Mouse (Mus musculus): ENCODE results near the gene Aif1. TPM values are rescaled to one million over a fixed set of nuclear protein-coding genes. Genes with fewer than 3 reads are reported as not detected.
A peak's percentile ranks its signal among the peaks of the same experiment; 100 is the strongest.

The Aif1 gene
- polyA plus RNA-seq, 1 experiment from 2014 or later = 45.2 TPM

GRCm38 (mm10) chr17:35167794-35168193, 8.1 kb downstream of the Aif1 start:
- no peak for DNase-seq (ENCODE audit: low spot score)

DNA sequence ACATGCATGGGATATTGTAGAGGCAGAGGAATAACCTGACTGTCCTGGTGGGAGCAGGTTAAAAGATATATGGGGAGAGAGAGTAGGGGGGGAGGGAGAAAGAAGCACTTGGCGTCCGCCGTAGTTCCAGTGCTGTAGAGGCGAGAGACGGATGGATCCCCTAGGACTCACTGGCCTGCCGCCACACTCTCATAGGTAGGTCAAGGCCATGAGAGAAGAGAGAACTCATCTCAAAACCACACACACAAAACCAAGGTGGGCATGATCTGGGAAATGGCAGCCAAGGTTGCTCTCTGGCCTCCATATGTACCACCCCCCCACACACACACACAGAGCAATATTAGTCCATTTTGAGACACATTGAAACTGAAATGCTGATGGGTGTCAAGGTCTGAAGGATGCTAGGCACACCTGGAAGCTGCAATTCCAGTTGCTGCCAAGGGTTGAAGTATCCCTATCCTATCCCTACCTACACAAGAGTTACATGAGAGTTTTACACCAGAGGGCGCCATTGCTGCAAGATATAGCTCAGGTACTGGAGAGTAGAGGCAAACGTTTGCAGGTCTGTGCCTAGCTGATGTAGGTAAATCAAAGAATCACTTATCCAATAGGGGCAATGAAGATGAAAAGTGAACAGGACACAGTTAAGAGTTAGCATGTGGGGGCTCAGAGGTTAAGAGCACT, 9.4 kb downstream of the Aif1 start:
- peak; percentile 89 for DNase-seq (ENCODE audit: low spot score)

DNA sequence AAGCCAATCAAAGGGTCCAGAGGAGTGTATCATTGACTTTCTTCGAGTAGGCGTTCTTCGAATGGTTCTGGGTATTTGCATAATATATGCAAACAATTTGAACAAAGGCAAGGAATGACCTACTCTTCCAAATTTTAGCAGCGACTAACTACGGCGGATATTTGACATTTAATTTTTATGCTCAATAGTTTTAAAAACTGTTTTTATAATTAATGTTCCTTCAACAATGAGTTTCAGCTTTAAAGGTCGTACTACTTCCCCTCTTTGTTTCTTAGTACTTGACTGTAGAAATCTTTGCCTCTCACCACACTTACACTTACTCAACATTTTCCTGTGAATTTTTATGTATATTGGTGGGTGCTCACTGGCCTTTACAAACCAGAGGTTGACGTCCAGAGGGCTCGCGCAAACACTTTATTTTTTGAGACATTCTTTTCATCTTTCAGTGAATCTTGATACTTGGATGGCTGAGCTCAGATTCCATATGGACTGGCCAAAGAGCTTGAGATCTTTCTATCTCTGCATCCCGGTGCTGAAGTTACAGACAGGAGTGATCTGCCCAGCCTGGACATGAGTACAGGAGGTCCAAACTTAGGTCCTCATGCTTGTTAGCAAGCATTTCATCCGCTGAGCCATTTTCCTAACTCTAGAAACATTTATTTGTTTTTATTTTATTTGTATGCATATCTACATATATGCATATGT, 10.3 kb downstream of the Aif1 start:
- no peak for DNase-seq (ENCODE audit: low spot score)

GRCm38 (mm10) chr17:35164568-35165450, 11.1 kb downstream of the Aif1 start, which contains the start of gene Prrc2a:
Prrc2a (minus strand) TSS chr17:35164897.
- peak; percentile 99 for DNase-seq (ENCODE audit: low spot score)

- DNase-seq (ENCODE audit: low spot score) = no peak
Measured at GRCm38 (mm10) chr17:35164218-35164567, 11.7 kb downstream of the Aif1 start.

- no peak for DNase-seq (ENCODE audit: low spot score)
Measured at GRCm38 (mm10) chr17:35163326-35164081, 12.4 kb downstream of the Aif1 start.

DNA sequence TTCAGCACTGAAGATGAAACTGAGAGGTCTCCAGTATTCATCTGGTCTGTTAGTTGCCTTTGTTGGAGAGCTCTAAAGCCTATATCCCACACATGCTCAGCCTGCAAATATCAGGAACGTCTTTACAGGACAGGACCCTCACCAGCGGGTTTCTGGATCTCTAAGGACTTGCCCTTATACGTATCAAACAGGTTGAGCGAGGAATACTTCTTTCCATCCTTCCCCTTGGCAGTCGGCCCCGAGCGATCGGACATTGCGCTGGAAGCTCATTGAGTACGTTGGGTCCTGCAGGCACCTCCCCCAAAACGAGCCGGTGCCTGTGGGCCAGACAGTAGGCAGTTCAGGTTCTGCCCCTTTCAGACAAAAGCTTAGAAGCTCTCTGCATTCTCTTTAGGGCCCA, 13.1 kb downstream of the Aif1 start:
- DNase-seq (ENCODE audit: low spot score) = no peak

DNA sequence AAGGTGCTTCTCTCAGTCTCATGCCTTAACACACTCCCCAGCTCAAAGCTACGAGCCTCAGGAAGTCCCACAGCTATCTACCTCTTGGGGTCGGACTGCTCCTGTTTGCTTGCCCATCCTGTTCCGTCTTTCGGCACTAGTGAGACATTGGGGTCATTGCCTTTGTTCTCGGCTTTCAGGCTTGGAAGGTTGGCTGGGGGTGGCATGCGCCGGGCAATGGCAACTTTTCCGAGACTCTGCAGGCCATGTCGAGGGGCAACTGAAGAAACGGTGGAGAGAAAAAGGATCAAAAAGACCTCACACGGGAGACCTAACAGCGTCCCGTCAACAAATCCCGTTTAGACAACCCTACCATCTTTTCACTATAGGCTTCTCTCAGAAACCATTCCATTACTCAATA, 13.7 kb downstream of the Aif1 start:
- DNase-seq (ENCODE audit: low spot score) = no peak

GRCm38 (mm10) chr17:35161421-35161820, 14.4 kb downstream of the Aif1 start:
- no peak for DNase-seq (ENCODE audit: low spot score)

- DNase-seq (ENCODE audit: low spot score) = no peak
Measured at GRCm38 (mm10) chr17:35159638-35160037, 16.2 kb downstream of the Aif1 start.

GRCm38 (mm10) chr17:35158850-35159593, 16.8 kb downstream of the Aif1 start:
- no peak for DNase-seq (ENCODE audit: low spot score)

GRCm38 (mm10) chr17:35157661-35158175, 18.1 kb downstream of the Aif1 start:
- DNase-seq (ENCODE audit: low spot score) = no peak

DNA sequence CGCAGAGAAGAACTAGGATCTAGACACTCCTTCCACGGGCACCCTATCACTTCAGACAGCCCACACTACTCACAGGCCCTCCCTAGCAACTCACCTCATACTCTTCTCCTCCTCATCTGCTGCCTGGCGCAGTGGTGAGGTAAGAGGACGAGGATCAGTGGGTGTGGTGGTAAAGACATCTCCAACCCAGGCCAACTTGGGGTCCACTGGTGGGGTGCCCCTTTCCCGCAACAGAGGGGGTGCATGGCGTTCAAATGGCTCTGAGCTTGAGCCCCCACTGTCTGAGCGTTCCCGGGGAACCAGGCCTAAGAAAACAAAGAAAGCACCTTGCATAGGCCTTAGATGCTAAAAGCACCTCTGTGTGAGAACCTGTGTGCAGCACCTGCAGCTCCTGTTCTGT, 18.6 kb downstream of the Aif1 start:
- no peak for DNase-seq (ENCODE audit: low spot score)

DNA sequence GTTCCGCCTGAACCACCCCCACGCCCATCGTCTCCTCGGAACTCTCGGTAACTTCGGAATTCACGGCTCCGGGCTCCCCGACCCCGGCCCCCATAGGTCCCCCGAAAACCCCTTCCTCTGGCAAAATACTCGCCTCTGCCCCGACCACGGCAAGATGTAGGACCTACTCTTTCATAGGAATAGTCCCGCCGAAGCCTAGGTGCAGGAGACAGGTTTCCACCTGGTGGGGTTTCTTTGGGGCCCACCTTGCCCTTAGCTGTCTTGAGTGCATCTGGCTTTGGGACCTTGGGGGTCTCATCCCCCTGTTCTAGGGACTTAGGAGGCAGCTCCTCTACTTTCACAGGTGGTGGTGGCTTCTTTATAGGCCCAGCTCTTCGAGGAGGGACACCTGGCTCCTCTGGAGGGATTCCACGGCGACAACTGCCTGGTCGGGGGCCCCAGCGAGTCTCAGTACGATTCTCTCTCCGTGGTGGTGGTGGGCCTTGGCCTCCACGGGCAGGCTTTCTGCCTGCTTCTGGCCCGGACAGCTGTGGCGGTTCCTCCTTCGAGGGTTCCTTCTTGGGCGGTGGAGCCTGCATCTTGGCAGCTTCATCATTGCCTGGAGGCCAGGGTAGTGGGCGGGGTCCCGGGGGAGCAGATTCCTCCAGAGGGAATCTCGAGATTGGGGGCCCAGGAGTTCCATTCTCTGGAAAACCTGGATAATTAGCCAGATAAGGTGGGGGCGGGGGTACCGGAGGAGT, 19.2 kb downstream of the Aif1 start:
- no peak for DNase-seq (ENCODE audit: low spot score)

DNA sequence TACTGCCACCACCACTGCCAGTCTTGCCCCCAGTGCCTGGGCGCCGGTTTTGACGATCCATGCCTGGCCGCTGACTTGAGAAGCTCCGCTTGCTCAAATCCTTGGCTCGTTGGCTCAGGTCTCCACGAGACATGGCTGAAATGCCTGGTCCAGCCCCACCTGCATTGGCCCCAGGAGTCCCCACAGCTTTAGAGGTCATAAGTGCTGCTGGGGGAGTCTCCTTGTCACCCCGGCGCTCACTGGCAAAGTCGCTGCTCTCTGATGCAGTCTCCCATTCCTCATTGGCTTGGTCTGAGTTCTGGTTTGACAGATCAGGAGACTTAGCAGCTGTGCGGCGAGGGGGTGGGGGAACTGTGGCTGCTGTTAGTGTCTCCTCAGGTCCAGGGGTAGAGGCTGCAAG, 20.4 kb downstream of the Aif1 start:
- DNase-seq (ENCODE audit: low spot score) = no peak

- DNase-seq (ENCODE audit: low spot score) = no peak
Measured at GRCm38 (mm10) chr17:35154616-35155015, 21.3 kb downstream of the Aif1 start.

GRCm38 (mm10) chr17:35153931-35154330, 21.9 kb downstream of the Aif1 start:
- DNase-seq (ENCODE audit: low spot score) = no peak

- no peak for DNase-seq (ENCODE audit: low spot score)
Measured at GRCm38 (mm10) chr17:35153077-35153476, 22.8 kb downstream of the Aif1 start.

GRCm38 (mm10) chr17:35152121-35152520, 23.7 kb downstream of the Aif1 start:
- DNase-seq (ENCODE audit: low spot score) = no peak

All from thymus, postnatal 0 days (tissue).